Mouse (Mus musculus): Measurements from ENCODE around the gene Mas1.

DNA sequence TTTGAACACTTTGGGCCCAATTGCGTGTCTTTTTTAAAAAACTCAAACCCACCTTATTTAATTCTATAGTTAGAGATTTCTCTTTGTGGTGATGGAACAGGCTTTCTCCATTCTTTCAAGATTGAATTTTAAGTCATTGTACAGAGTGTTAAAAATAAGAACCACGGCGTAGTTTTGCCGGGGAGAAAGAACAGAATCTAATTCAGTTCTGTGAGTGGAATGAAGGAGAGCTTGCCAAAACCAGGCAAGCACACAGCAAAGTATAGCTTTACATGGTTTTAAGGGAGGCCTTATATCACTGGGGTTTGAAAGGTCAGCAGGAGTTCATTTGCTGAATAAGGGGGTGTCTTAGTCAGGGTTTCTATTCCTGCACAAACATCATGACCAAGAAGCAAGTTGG lies 23.4 kb downstream of the Mas1 start:
- TF ChIP-seq POLR2A (IDR thresholded peaks at IDR 0.05; ENCODE audit: low read depth, low read length) = no peak
- TF ChIP-seq CTCF (IDR thresholded peaks at IDR 0.05; ENCODE audit: extremely low read depth, insufficient read length, insufficient replicate concordance, low read depth, low read length) = no peak
